Mouse (Mus musculus): ENCODE measurements around the gene Dnajc14.
A peak's percentile ranks its signal among the peaks of the same experiment; 100 is the strongest.

Gene Dnajc14

DNA sequence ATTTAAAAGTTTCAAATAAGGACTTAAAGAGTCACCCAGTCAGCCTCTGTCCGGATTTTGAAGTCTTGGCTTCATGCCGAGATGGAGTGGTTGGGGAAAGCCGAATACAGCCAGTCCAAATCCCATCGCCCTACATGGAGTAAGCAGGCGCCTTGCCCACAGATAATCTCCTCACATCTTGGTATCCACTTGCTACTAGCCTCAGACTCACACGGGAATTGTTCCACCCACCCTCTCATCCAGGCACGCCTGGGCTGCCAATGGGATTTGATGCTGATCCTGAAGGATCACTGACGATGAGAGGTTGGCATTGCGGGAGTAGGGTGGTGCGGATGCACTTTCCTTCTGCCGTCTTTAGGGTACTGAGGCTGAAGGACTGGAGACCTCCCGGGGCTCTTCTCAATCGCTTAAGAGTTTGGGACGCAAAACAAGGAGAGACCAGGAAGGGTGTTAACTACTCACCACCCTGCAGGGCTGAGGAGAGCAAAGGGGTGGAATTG lies at the start of gene Dnajc14:
Dnajc14 (plus strand) TSS at position 292 of the 500 bp plus-strand sequence.
- DNase-seq (ENCODE audit: low read depth, low spot score), result no peak

DNA sequence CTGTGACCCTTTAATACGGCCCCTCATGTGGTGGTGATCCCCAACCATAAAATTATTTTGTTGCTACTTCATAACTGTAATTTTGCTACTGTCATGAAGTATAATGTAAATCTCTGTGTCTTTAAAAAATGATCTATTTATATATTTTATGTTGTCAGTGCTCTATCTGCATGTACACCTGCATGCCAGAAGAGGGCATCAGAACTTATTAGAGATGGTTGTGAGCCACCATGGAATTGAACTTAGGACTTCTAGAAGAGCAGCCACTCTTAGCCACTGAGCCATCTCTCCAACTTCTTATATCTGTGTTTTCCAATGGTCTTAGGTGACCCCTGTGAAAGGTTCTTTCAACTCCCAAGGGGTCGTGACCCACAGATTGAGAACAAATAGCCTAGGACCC lies 31.0 kb upstream of the Dnajc14 start:
- peak; percentile 39 for DNase-seq (ENCODE audit: low read depth, low spot score)

GRCm38 (mm10) chr10:128773685-128774084 lies 30.2 kb upstream of the Dnajc14 start:
- DNase-seq (ENCODE audit: low read depth, low spot score), result peak; percentile 48

GRCm38 (mm10) chr10:128778441-128778840 lies 25.4 kb upstream of the Dnajc14 start:
- DNase-seq (ENCODE audit: low read depth, low spot score), result no peak

DNA sequence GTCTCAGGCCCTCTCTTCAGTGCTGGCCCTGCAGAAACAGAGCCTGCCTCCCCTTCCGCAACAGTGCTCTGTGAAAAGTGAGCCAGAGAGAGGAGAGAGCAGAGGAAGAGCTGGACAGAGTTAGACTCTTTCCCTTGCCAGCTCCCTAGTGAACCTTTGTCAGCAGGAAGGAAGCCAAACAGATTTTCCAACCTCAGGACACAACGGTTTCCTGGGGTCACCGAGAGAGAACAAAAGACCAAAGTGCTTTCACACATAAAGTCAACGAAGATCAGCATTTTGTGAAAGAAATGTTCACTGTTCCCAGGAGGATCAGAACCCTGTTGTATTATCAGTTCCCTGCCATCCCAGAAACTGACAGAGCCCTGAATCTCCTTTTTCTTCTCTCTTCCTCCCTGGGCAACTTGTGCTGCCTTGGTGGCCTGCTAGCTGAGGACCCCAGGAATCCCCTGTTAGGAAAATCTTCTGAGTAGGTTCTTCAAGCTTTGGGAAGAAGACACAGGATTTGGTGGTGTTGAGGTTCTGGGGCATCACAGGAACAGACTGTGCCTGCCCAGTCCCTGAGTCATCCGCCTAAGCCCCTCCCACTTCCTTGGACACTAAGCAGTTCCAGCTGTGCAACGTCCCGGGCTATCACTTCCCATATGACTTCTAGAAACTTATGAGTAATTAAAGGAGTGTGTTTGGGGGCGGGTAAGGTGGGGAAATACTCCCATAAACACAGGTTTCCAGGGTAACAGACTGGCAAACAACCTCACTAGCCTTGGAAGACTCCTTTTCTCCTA lies 24.7 kb upstream of the Dnajc14 start:
- peak; percentile 29 for DNase-seq (ENCODE audit: low read depth, low spot score)

DNA sequence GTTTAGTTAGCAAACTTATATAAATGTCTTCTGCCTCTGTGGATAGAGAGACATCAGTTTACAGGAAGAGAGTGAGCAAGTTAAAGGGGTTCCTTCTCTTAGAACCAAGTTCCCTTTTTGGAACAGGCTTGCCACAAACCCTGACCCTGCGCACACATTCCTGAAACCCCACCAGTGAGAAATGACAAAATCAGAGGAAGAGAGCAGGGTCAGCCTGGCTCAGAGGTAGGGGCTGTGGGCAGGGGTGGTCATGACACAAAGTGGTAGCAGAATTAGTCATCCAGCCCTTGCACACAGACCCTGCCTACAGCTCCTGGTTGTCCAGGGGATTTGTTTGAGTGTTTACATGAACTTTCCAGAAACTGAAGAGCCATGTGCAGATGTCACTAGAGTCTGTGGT lies 23.7 kb upstream of the Dnajc14 start:
- DNase-seq (ENCODE audit: low read depth, low spot score), result no peak

DNA sequence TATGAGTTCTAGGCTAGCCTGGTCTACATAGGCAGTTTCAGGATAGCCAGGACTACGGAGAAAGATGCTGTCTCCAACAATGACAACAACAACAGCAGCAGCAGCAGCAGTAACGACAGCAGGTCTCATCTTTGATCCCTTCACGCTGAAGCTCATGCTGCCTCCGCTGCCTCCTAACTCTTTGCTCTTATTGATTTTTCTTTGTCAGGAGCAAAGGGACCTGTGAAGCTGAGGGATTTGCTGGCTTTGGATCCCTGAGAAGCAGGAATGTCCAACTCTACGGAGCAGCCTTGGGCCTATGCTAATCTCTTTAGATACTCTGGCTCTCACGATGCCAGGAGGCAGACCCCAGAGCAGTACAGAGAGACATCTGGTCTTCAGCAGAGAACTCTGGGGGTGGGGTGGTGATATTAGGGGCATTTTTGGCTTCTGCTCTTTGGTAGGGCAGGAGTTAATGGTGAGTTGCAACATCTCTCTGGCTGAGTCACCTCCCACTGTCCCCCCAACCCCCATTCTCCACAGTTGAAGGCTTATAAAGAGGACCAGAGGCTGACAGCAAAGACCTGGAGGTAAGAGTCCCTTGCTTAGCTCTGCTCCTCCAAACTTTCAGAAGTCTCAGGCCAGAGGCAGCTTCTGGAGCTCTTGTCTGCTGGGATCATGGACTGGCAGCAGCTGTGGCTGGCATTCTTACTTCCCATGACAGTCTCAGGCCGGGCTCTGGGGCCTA lies 13.3 kb upstream of the Dnajc14 start, which contains the start of gene Mmp19:
Mmp19 (plus strand) TSS at position 513 of the 727 bp plus-strand sequence.
- DNase-seq (ENCODE audit: low read depth, low spot score), result no peak

DNA sequence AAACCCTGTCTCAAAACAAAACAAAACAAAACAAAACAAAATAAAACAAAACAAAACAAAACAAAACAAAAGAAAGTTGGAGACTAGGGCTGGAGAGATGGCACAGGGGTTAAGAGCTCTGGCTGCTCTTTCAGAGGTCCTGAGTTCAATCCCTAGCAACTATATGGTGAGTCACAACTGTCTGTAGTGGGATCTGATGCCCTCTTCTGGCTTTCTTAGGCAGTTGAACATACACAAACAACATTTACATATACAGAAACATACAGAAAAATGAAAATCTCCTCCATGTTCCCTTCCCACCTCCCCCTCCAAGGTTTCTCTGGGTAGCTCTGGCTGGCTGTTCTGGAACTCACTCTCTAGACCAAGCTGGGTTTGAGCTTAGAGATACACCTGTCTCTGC lies 11.8 kb upstream of the Dnajc14 start:
- DNase-seq (ENCODE audit: low read depth, low spot score), result no peak

- DNase-seq (ENCODE audit: low read depth, low spot score), result no peak
Observed at GRCm38 (mm10) chr10:128793258-128793657, 10.6 kb upstream of the Dnajc14 start.

- DNase-seq (ENCODE audit: low read depth, low spot score), result no peak
Observed at GRCm38 (mm10) chr10:128794391-128794790, 9.5 kb upstream of the Dnajc14 start.

DNA sequence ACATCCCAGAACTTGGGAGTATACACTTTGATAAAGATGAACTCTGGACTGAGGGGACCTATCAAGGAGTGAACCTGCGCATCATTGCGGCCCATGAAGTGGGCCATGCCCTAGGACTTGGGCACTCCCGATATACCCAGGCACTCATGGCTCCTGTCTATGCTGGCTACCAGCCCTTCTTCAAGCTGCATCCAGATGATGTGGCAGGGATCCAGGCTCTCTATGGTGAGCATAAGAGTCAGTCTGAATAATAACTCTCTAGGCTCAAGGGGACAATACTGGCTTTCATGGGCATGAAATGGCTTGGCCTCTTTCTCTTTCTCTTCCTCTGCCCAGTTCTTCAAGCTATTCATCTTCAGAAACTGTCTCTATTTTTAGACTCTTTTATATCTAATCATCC lies 8.3 kb upstream of the Dnajc14 start:
- no peak for DNase-seq (ENCODE audit: low read depth, low spot score)

- no peak for DNase-seq (ENCODE audit: low read depth, low spot score)
Observed at GRCm38 (mm10) chr10:128798676-128799075, 5.2 kb upstream of the Dnajc14 start.

DNA sequence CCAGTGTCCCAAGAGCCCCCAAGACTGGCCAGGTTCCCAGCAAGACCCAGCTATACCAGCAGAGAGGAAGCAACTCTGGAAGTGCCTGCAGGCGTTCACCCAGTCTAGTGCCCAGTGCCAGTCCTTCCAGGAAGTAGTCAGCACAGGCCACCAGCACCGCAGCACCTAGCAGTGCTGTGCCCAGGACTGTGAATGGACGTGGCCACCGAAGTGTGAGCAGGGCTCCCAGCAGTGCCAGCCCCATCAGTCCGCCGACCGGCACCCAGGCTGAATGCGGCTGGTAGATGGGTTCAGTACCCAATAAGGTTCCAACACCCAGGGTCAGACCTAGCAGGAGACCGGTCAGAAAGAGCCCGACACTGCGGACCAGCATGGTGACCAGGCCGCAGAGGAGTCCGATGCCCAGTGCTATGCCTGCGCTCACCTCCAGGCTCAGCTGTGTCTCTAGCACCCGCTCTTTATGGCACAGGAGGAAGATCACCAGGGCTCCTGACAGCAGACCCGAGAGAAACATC lies 1.8 kb upstream of the Dnajc14 start:
- no peak for DNase-seq (ENCODE audit: low read depth, low spot score)

GRCm38 (mm10) chr10:128802956-128803355 lies 906 bp upstream of the Dnajc14 start:
- DNase-seq (ENCODE audit: low read depth, low spot score), result no peak

- no peak for DNase-seq (ENCODE audit: low read depth, low spot score)
Observed at GRCm38 (mm10) chr10:128803361-128803760, 501 bp upstream of the Dnajc14 start.

DNA sequence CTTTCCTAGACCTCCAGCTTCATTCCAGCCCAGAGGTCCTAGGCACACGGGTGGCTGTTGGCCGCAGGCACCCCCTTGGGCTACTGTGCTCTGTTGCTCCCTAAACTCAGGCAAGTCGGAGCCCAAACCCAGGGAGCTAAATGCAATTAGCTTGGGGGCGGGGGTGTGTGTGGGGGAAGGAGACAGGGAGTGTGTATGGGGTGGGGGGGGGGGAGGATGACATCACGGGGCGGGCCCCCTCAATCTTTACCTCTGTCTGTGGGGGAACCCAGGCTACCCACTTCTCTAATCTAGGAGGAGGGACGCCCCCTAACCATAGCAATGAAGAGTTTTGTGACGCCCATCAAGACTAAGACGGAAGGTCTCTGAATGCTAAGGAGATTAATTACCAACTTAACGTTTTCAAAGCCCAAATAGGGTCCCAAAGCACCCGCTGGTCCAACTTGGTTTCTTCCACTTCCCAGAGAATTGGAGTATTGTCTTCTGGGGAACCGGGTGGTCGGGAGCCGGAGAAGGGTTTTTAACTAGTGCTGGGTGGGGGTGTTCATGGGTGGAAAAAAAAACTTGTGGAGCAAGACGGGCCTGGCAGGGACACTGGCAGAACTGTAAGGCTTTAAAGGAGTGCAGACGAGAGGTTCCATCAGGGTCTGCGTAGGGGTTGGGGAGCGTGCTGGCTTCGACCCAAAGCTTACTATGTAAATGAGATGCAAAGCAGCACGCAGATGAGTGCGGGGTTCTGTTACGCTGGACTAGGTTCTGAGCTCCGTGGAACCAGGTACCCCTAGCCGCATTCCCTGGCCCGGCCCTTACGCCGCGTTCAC lies 619 bp downstream of the Dnajc14 start, which contains the start of gene Tmem198b:
Tmem198b (minus strand) TSS at position 100 of the 821 bp plus-strand sequence.
- DNase-seq (ENCODE audit: low read depth, low spot score), result peak; percentile 69

DNA sequence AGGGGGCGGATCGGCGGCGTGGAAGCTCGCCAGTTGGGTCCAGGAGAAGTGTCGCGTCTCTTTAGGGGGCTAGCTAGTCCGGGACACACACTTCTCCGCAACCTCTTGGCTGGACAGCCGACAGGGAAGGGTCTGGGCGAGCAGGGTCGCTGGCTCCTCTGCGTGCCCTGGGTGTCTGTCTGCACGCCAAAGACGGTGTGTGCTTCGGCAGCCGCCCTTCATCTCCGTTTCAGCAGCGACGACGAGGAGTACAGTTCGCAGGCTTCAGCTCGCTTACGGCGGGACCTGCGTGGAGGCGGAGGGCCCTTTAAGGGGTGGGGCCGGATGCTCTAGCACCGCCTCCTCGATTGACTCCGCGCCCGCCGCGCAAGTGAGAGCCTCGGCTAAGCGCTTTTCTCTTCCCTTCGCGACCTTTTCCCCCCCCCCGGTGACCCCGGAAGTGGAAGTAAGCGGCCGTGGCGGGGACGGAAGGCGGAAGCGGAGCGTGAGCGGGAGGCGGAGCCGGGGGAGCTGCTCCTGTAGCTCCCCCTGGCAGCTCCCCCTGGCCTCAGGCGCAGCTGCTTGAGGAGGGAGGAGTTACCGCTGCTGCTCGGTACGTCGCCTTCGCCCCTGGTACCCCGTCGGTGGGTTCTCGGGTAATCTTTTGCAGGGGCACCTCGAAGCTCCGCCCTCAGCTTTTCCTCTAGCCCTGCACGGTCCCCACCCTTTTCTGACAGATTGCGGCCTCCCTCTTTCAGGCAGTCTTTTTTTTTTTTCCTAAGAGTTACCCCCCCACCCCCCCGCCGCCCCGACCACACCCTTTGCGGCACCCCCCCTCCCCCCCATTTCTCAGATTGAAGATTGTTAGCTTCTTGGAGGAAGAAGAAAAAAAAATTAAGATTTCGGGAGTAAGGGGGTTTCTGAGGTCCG lies 1.5 kb downstream of the Dnajc14 start:
- peak; percentile 99 for DNase-seq (ENCODE audit: low read depth, low spot score)

GRCm38 (mm10) chr10:128806086-128806485 lies 2.2 kb downstream of the Dnajc14 start:
- DNase-seq (ENCODE audit: low read depth, low spot score), result no peak

- no peak for DNase-seq (ENCODE audit: low read depth, low spot score)
Observed at GRCm38 (mm10) chr10:128807018-128807417, 3.2 kb downstream of the Dnajc14 start.

GRCm38 (mm10) chr10:128817033-128817432 lies 13.2 kb downstream of the Dnajc14 start, which contains the start of gene Sarnp:
Gene Sarnp (plus strand): TSS chr10:128817333.
- DNase-seq (ENCODE audit: low read depth, low spot score), result no peak

Data from CD4-positive, CD25-positive, alpha-beta regulatory T cell, adult 2 months (primary cell).